ENCODE assay signal across 8 mouse cellular contexts in genomic region chrX:168639556-168640356, GRCm38 (mm10). TPM values are rescaled to one million over a fixed set of nuclear protein-coding genes. Genes with fewer than 3 reads are reported as not detected.
A peak's percentile ranks its signal among the peaks of the same experiment; 100 is the strongest.
DNase-seq lines count a peak whose midpoint lies in the region; ATAC-seq and TF ChIP-seq lines count a peak whose summit lies in the region.

No protein-coding gene starts in this region.

- H3K4me3 ChIP-seq in hindbrain, embryonic 14.5 days (replicated peaks; ENCODE audit: low read length): peak overlapping the region; percentile 16

- 22% methylated on average over 11 of the region's 11 CpGs for WGBS in hindbrain, embryonic 14.5 days

- peak; percentile 80 for ATAC-seq in Patski
- ATAC-seq in hindbrain, embryonic 14.5 days (ENCODE audit: low FRiP score): no peak

- no peaks in the 10 kb centered on the region for H3K9me3 ChIP-seq in hindbrain, embryonic 14.5 days (ENCODE audit: control insufficient read depth, low read length)

- in situ Hi-C loops in Patski (cut with MboI; ENCODE audit: low pct_unique_long_range_greater_than_20kb): no loop called here

- POLR2A ChIA-PET in Patski (lab: Charles Lee): no interaction called here

- no peak for DNase-seq in Patski (ENCODE audit: low read depth, low spot score)
- peak; percentile 71 to 78 for DNase-seq in cerebellum, postnatal 14 days
- DNase-seq in frontal cortex, postnatal 36 days (ENCODE audit: low spot score in 2 of 2): peak; percentile 49 to 55
- peak; percentile 57 for DNase-seq in hindbrain, embryonic 14.5 days (ENCODE audit: low spot score)
- DNase-seq in layer of hippocampus, postnatal 25 days (ENCODE audit: extremely low spot score in 1 of 2, low spot score in 1 of 2): peak; percentile 31 to 52
- peak; percentile 78 for DNase-seq in lung, postnatal 25 days (ENCODE audit: low spot score)
- peak; percentile 39 for DNase-seq in retina, adult 2 months (ENCODE audit: low read depth, low spot score)
- DNase-seq in thymus, postnatal 25 days: peak; percentile 80

- H3K27ac ChIP-seq in hindbrain, embryonic 14.5 days: no peak overlapping the region

- CTCF ChIA-PET in Patski (lab: Charles Lee): interaction anchor here (1.1 kb wide), 1 partner anchor 11 kb away, joined by 3 read pairs; no protein-coding TSS in a partner anchor

- peak; percentile 70 for TF ChIP-seq CTCF in Patski (IDR thresholded peaks at IDR 0.05)

- H3K4me1 ChIP-seq in hindbrain, embryonic 14.5 days (replicated peaks; ENCODE audit: control insufficient read depth, insufficient read depth, low read length): no peaks in the 10 kb centered on the region

- peaks cover 17% of the 10 kb centered on the region for H3K27me3 ChIP-seq in Patski
- peaks cover 6% of the 10 kb centered on the region; the same call in 1 of the 2 replicates for H3K27me3 ChIP-seq in hindbrain, embryonic 14.5 days (ENCODE audit: control insufficient read depth, insufficient read depth, low read length)

- H3K4me2 ChIP-seq in hindbrain, embryonic 14.5 days (replicated peaks): peak overlapping the region; percentile 35

- no peaks in the 10 kb centered on the region for H3K36me3 ChIP-seq in hindbrain, embryonic 14.5 days (replicated peaks; ENCODE audit: control insufficient read depth, insufficient read depth)

- no peak overlapping the region for H3K9ac ChIP-seq in hindbrain, embryonic 14.5 days

RNA-seq across cellular contexts. Expression of gene Msl3, which starts 33.9 kb away (rescaled TPM):
- polyA plus RNA-seq in Patski (2021): 68.3 TPM
- polyA plus RNA-seq in hindbrain, embryonic 14.5 days (2014; fragmentation: Nextera tagmentation; extraction: Ambion mirVana): 19.9 and 22.3 TPM in 2 replicates
- total RNA-seq in layer of hippocampus, postnatal 25 days (2021): 10 to 100 TPM; 21.2 to 22.9 TPM
